Comparison of ENCODE assay signal across 8 mouse cellular contexts in the genomic region with DNA sequence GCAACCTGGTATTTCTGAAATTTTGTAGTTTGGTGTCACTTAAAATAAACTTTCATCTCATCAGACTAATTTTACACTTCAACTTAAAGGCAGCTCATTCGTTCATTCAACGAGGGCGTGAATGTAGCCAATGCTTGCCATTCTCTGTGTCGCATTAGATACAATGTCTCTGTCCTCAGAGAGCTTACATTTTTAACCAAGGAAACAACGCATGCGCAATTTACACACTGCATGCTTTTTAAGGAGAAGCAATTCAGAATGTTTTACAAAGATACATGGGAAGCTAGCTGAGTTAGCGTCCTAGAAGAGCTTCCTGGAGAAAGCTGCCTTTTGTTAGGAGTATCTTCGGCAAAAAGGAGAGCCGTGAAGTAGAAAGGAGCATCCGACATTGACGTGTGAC. TPM values are rescaled to one million over a fixed set of nuclear protein-coding genes. Genes with fewer than 3 reads are reported as not detected.
A peak's percentile ranks its signal among the peaks of the same experiment; 100 is the strongest.
DNase-seq lines count a peak whose midpoint lies in the region; ATAC-seq and TF ChIP-seq lines count a peak whose summit lies in the region.

No protein-coding gene starts in this region.

- no peak for TF ChIP-seq CTCF in cerebellum, adult 2 months (IDR thresholded peaks at IDR 0.05; ENCODE audit: borderline replicate concordance, insufficient read depth, low read depth, low read length)
- TF ChIP-seq CTCF in stomach, postnatal 0 days (IDR thresholded peaks at IDR 0.05; ENCODE audit: low read depth), result no peak

- no peak overlapping the region for H3K27ac ChIP-seq in cerebellum, adult 2 months (ENCODE audit: insufficient read depth, low read length)
- H3K27ac ChIP-seq in limb, embryonic 12.5 days, result peak overlapping the region; percentile 94; the same call in 1 of the 2 replicates
- H3K27ac ChIP-seq in stomach, postnatal 0 days (replicated peaks), result peak overlapping the region; percentile 98

- peaks cover 22% of the 10 kb centered on the region for H3K4me1 ChIP-seq in cerebellum, adult 2 months (ENCODE audit: control insufficient read depth, insufficient read depth, low read length)
- peaks cover 24% of the 10 kb centered on the region for H3K4me1 ChIP-seq in limb, embryonic 12.5 days (replicated peaks)
- 0 out of 2 replicates have a peak, but pooled peaks cover 3% of the 10 kb centered on the region for H3K4me1 ChIP-seq in stomach, postnatal 0 days (replicated peaks; ENCODE audit: control insufficient read depth, insufficient read depth)

- H3K4me3 ChIP-seq in cerebellum, adult 2 months (replicated peaks; ENCODE audit: insufficient read depth, low read depth, low read length), result peak overlapping the region; percentile 65
- peak overlapping the region; percentile 89 for H3K4me3 ChIP-seq in limb, embryonic 12.5 days (replicated peaks)
- H3K4me3 ChIP-seq in stomach, postnatal 0 days (ENCODE audit: low read depth, low read length), result peak overlapping the region; percentile 93

- no peaks in the 10 kb centered on the region for H3K27me3 ChIP-seq in cerebellum, adult 2 months (ENCODE audit: control insufficient read depth, insufficient read depth, low read length)
- no peaks in the 10 kb centered on the region for H3K27me3 ChIP-seq in limb, embryonic 12.5 days
- H3K27me3 ChIP-seq in stomach, postnatal 0 days (ENCODE audit: control insufficient read depth, insufficient read depth, low read length), result no peaks in the 10 kb centered on the region

- ATAC-seq in limb, embryonic 12.5 days (ENCODE audit: insufficient number of reproducible peaks, insufficient read depth, low FRiP score, low TSS enrichment, low read depth), result no peak
- no peak for ATAC-seq in stomach, postnatal 0 days (ENCODE audit: low FRiP score, low TSS enrichment)

- no peak overlapping the region for H3K9ac ChIP-seq in limb, embryonic 12.5 days (replicated peaks)
- peak overlapping the region; percentile 98; the same call in 1 of the 2 replicates for H3K9ac ChIP-seq in stomach, postnatal 0 days (ENCODE audit: low read length)

- WGBS in cerebellum, adult 2 months, result 60% methylated on average over 11 of the region's 11 CpGs
- 66% methylated on average over 11 of the region's 11 CpGs for whole genome bisulfite sequencing in limb, embryonic 12.5 days
- WGBS in stomach, postnatal 0 days, result 67% methylated on average over 11 of the region's 11 CpGs

- no peaks in the 10 kb centered on the region; the same call in 1 of the 2 replicates for H3K36me3 ChIP-seq in limb, embryonic 12.5 days
- H3K36me3 ChIP-seq in stomach, postnatal 0 days (ENCODE audit: control insufficient read depth, insufficient read depth, low read length), result no peaks in the 10 kb centered on the region

- peak overlapping the region; percentile 67 for H3K4me2 ChIP-seq in limb, embryonic 12.5 days
- H3K4me2 ChIP-seq in stomach, postnatal 0 days (replicated peaks; ENCODE audit: low read depth), result peak overlapping the region; percentile 78

- TF ChIP-seq POLR2A in cerebellum, adult 2 months (IDR thresholded peaks at IDR 0.05; ENCODE audit: borderline replicate concordance, insufficient read depth, low read length), result no peak

- no peak for TF ChIP-seq EP300 in stomach, postnatal 0 days (optimal IDR thresholded peaks at IDR 0.05)

- no peaks in the 10 kb centered on the region for H3K9me3 ChIP-seq in limb, embryonic 12.5 days
- no peaks in the 10 kb centered on the region for H3K9me3 ChIP-seq in stomach, postnatal 0 days (ENCODE audit: control insufficient read depth, low read length)

- no peak for DNase-seq in cerebellum, adult 2 months
- no peak for DNase-seq in cerebellum, postnatal 36 days
- DNase-seq in testis, postnatal 14 days (ENCODE audit: low spot score), result peak; percentile 58
- no peak for DNase-seq in testis, postnatal 10 days (ENCODE audit: low spot score)
- DNase-seq in stomach, postnatal 0 days (ENCODE audit: low spot score), result no peak
- no peak for DNase-seq in kidney, postnatal 10 days
- DNase-seq in cerebellum, postnatal 4 days (ENCODE audit: low spot score in 2 of 2), result no peak

RNA-seq across cellular contexts. Expression of a gene that starts 0.9 kb away (rescaled TPM):
- polyA plus RNA-seq in cerebellum, adult 2 months (2012; rRNA removed), result 53.3 and 53.8 TPM in 2 replicates
- 3.4 and 5.3 TPM in 2 replicates for polyA plus RNA-seq in limb, embryonic 12.5 days (2016; fragmentation: Nextera tagmentation; extraction: Ambion mirVana)
- 8.0 and 17.0 TPM in 2 replicates for polyA plus RNA-seq in stomach, postnatal 0 days (2015; fragmentation: Nextera tagmentation; extraction: Ambion mirVana)

RNA-seq across cellular contexts. Expression of a gene that starts 46.0 kb away (rescaled TPM):
- polyA plus RNA-seq in cerebellum, adult 2 months (2012; rRNA removed), result 26.6 and 27.1 TPM in 2 replicates
- 24.7 and 26.4 TPM in 2 replicates for polyA plus RNA-seq in limb, embryonic 12.5 days (2016; fragmentation: Nextera tagmentation; extraction: Ambion mirVana)
- 26.3 and 29.5 TPM in 2 replicates for polyA plus RNA-seq in stomach, postnatal 0 days (2015; fragmentation: Nextera tagmentation; extraction: Ambion mirVana)
